Mouse (Mus musculus): ENCODE data around the gene Opcml. TPM values are rescaled to one million over a fixed set of nuclear protein-coding genes. Genes with fewer than 3 reads are reported as not detected.

Opcml gene
- total RNA-seq, 4 experiments from 2014 or later, result 0.80 to 2.2 (median 1.8) TPM

- DNase-seq, result no peak
Observed at GRCm38 (mm10) chr9:28552387-28553182, 762.0 kb downstream of the Opcml start.

- no peak for DNase-seq
Observed at GRCm38 (mm10) chr9:28558628-28559027, 768.1 kb downstream of the Opcml start.

GRCm38 (mm10) chr9:28561761-28562160 lies 771.2 kb downstream of the Opcml start:
- DNase-seq, result no peak

GRCm38 (mm10) chr9:28563066-28563683 lies 772.6 kb downstream of the Opcml start:
- no peak for DNase-seq

GRCm38 (mm10) chr9:28569041-28569522 lies 778.5 kb downstream of the Opcml start:
- no peak for DNase-seq

GRCm38 (mm10) chr9:28569776-28570175 lies 779.2 kb downstream of the Opcml start:
- no peak for DNase-seq

- DNase-seq, result no peak
Observed at GRCm38 (mm10) chr9:28571682-28572081, 781.1 kb downstream of the Opcml start.

GRCm38 (mm10) chr9:28572136-28572774 lies 781.7 kb downstream of the Opcml start:
- DNase-seq, result no peak

- DNase-seq, result peak; percentile 41
Observed at GRCm38 (mm10) chr9:28578730-28579129, 788.2 kb downstream of the Opcml start.

- DNase-seq, result no peak
Observed at GRCm38 (mm10) chr9:28587253-28587652, 796.7 kb downstream of the Opcml start.

GRCm38 (mm10) chr9:28587857-28588388 lies 797.3 kb downstream of the Opcml start:
- no peak for DNase-seq

GRCm38 (mm10) chr9:28588488-28588887 lies 797.9 kb downstream of the Opcml start:
- no peak for DNase-seq

GRCm38 (mm10) chr9:28592208-28592607 lies 801.6 kb downstream of the Opcml start:
- DNase-seq, result no peak

GRCm38 (mm10) chr9:28595062-28595461 lies 804.5 kb downstream of the Opcml start:
- no peak for DNase-seq

- no peak for DNase-seq
Observed at GRCm38 (mm10) chr9:28605561-28605960, 815.0 kb downstream of the Opcml start.

- DNase-seq, result no peak
Observed at GRCm38 (mm10) chr9:28613683-28614620, 823.4 kb downstream of the Opcml start.

- no peak for DNase-seq
Observed at GRCm38 (mm10) chr9:28615447-28615846, 824.9 kb downstream of the Opcml start.

GRCm38 (mm10) chr9:28617666-28618065 lies 827.1 kb downstream of the Opcml start:
- no peak for DNase-seq

GRCm38 (mm10) chr9:28618186-28618892 lies 827.8 kb downstream of the Opcml start:
- DNase-seq, result no peak

GRCm38 (mm10) chr9:28621939-28622338 lies 831.4 kb downstream of the Opcml start:
- no peak for DNase-seq

- DNase-seq, result no peak
Observed at GRCm38 (mm10) chr9:28624870-28625269, 834.3 kb downstream of the Opcml start.
